Mouse (Mus musculus): ENCODE measurements around the gene Olfr1286.

Gene Olfr1286

DNA sequence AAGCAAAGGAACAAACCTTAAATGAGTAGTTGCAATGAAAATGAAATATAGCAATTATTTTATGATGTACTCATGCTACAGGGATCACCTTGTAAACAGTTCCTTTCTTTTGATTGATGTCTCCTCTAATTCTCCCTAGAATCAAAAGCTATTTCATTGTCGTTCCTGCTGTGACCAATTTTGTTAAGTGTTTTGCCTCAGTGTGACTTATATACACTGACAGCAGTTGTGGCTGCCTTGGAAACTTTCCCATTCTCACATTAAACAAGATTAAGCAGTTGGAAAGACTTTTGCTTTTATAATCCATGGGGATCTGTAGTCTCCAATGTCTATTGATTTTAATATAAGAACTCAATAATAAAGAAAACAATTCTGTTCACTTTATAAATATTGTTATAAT lies at the start of gene Olfr1286:
Olfr1286 (minus strand) TSS at position 185 of the 400 bp plus-strand sequence.
- DNase-seq (ENCODE audit: low spot score), result no peak

DNA sequence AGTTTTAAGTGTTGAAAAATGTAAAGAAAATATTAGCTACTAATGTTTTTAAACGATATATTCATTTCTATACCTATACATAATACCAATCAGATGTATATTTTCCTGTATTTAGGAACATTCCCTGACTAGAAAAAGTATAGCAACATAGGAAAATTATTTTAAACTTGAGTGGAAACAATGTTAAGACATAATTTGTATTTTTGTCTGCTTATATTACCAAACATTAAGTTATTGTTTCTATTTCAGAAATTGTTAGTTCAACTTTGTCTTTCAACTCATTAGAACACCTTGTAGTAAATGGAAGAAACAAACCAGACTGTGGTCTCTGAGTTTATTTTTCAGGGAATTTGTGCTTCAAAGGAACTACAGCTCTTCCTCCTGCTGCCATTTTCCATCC lies 25.9 kb upstream of the Olfr1286 start, which contains the start of gene Olfr1287:
Olfr1287 (plus strand) TSS at position 301 of the 400 bp plus-strand sequence.
- no peak for DNase-seq (ENCODE audit: low spot score)

DNA sequence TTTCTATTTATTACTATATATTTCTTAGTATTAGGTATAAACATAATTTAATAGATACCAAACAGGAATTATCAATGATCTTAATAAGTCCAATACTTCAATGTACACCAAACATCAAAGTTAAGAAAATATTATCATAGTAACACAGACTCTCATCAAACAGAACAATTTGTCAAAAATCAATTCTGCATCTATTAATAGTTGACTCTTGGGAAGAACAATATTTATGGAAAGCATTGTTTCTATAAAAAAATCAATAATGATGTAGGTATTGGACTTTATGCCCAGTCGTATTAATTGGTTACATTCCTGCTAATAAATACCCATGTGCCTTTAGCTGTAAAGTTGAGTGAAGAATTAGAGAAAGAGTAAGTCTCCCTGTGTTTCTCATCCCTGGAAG lies 47.7 kb downstream of the Olfr1286 start, which contains the start of gene Olfr1284:
Olfr1284 (plus strand) TSS at position 301 of the 400 bp plus-strand sequence.
- no peak for DNase-seq (ENCODE audit: low spot score)
